Mouse (Mus musculus) CD8-positive naive resting alpha-beta T cell, adult 2 months (primary cell): ENCODE measurements at regions not wholly inside any gene's neighbourhood (a gene's known extent, or its start where the extent isn't known, plus 50 kb on each side); places are given as distances from the start of the nearest gene placed in this dataset.

Experiments
- DNase-seq, 2 experiments: peaks; one replicate each; pipeline ENCODE4 v3.0.0; 2022; ENCODE audit warnings: low read depth in 2 of 2, low spot score in 2 of 2

DNA sequence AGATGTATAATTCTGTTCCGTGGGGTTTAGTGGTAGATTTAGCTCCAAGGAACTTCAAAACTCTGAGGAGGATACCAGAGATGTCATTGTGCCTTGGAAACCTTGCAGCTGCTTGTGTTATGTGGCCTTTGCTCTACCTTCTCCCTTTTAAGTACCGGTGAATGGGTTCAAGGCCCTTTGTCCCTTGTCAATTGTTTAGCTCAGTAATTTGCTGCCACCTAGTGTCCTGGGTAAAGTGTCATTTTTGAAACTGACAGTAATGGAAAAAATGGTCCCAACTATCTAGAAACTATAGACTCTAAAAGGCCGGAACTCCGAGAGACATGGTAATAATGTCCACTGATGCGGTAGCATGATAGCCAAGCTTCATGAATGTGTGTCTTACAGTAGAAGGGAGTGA is 90.8 kb upstream of the Phactr1 start:
- no peak for DNase-seq

- DNase-seq, result no peak
Measured at GRCm38 (mm10) chr13:42590415-42590814, 90.0 kb upstream of the Phactr1 start.

GRCm38 (mm10) chr13:42592945-42593344 is 87.5 kb upstream of the Phactr1 start:
- no peak for DNase-seq

DNA sequence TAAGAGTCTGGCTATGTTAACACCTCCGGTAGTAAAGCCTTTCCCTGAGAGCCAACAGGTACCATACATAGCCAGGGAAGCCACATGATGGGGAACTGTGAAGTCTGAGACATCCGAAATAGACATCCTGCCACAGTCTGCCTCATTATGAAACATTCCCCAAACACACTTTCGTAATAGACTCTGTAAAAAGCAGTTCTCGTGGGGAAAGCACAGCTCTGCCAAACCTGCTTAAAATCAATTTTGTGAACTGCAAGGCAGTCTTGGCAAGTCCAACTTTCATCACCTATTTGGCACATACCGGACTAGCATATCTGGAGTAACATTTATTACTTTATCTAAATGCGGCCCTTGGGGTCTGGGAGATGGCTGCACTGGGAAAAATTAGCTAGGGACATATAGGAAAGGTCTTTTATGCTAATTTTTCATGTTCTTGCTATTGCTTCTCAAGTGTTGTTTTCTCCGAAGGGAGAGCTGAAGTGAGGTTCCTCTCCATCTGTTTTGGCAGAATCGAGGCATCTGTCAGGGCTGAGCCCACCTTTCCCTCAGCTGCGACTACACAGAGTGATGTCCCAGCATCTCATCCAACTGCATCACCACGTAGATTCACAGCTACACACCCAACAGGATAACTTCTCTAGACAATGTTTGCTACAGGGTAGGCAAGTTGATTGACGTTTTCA is 86.8 kb upstream of the Phactr1 start:
- DNase-seq, result no peak

DNA sequence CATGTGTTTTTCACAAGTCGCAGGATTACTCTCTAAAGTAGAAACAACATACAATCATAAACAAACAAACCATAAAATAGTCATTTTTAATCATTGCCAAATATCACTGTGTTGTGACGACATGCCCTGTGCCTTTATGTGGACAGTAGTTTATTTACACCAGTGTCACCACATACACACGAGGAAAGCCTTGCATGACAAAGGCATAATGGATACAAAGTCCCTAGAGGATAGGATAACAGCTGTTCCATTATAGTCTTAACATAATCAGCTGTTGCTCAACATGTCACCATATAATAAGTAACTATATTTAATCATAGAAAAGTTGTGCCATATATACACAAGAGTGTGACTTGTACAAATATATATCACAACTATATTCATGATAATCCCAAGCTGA is 85.2 kb upstream of the Phactr1 start:
- no peak for DNase-seq

GRCm38 (mm10) chr13:42597781-42598180 is 82.6 kb upstream of the Phactr1 start:
- no peak for DNase-seq

DNA sequence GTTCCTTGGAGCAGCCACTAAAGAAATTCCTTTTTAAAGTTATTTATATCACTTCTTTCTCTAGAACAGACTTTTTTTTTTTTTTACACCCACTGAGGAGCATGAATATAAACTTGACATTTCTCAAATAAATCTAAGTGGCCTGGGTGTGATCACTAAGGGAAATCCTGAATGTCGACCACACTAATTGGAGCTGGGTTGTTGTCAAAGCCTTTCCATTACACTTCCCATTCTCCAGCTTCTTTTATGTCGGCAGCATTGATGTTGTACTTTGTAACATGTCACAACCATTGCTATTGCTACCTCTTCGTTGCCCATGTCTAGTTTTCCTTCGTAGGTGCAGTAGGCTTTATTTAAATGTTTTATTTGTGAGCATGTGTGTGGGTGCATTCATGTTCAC is 77.1 kb upstream of the Phactr1 start:
- no peak for DNase-seq

GRCm38 (mm10) chr13:42607735-42608134 is 72.7 kb upstream of the Phactr1 start:
- DNase-seq, result no peak

GRCm38 (mm10) chr13:42608963-42609362 is 71.5 kb upstream of the Phactr1 start:
- DNase-seq, result no peak

DNA sequence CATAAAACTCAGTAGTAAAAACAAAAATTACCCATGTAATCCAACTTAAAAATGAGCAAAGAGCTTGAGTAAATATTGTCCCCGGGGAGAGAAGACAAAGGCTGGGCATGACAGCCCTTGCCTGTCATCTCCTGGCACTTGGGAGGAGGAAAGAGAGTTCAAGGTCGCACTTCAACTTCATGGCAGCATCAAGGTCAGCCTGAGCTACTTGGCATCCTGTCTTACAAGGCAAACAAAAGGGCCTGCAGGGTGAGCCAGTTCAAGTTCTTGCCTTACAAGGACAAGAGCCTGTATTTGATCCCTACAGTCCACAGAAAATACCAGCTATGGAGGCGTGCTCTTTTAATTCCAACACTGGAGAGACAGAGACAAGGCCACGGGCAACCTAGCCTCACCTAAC is 67.1 kb upstream of the Phactr1 start:
- DNase-seq, result no peak

DNA sequence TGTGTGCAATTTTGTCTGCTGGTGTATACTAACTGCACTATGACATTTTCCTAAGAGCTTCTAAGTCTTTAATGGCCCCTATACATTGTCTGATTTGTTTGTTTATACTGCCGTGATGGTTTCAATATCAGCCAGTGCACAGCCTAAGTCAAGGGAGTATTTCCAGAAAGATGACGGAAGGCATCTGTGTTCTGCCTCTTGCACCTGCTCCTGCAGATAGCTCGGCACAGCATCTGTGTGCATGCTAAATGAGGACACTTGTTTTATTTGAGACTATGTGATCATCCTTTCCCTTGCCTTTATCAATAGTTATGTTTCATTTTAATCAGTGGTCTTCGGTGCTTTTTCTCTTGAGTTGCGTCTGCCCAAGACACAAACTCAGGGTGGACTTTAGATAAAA is 64.6 kb upstream of the Phactr1 start:
- DNase-seq, result no peak

- DNase-seq, result no peak
Measured at GRCm38 (mm10) chr13:42617225-42617624, 63.2 kb upstream of the Phactr1 start.

DNA sequence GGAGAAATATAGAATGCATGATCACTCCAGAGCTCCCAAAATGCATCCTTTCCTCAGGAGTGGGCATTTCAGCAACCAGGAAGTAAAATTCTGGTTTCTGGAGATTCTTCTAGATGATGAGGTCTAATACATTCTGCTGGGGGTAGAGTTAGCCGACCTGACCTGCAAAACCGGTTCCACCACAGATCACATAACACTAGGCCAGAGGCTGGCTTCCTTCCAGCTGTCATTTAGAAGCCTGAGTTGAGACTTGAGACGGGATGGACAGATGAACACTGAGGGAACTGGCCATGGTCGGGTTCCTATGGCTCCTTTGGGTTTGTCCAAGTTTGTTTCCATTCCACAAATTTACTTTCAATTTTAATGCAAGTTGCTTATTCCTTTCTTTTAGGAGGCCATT is 62.6 kb upstream of the Phactr1 start:
- no peak for DNase-seq

DNA sequence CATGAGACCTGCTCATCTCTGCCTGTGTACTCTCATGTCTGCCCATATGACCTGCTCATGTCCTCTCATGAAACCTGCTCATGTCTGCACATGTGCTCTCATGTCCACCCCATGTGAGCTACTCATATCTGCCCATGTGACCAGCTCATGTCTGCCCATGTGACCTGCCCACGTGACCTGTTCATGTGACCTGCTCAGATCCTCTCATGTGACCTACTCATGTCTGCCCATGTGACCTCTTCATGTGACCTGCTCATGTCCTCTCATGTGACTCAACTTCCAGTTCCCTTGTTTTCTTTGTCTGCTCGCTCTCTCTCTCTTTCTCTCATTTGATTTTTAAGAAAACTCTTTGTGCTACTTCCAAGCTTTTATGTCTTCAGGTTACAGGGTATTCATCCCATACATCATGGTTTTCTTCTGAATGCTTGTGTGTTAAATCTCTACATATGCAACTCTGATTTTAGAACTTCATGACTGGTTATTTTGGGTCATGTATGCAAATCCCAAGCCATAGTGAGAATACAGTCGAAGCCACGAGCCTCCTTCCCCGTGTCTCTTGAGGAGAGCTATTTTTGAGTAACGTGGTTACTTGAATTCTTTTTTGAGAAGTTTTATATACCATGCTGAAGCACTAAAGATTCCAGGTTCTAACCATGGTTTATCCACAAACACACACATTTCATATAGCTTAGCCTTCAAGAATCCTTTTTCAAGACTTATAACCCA is 60.7 kb upstream of the Phactr1 start:
- DNase-seq, result no peak

DNA sequence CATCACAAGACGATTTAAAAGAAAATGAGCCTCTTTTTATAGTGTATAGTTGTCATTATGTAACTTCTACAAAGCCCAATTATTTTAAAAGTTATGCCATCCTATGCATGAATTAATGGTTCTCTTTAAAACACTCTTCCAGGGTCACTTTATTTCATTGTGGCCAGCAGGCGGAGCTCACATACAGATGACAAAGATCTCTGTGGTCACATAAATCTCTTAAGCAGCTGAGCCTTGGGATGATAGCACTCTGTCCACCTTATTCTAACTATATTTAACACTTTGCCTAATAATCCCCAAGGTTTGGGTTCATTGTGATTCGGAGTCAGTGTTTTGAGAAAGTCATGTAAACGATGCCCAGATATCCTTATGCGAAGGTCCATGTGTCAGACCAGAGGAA is 56.9 kb upstream of the Phactr1 start:
- DNase-seq, result no peak
